Mouse (Mus musculus) heart, postnatal 10 days (tissue): ENCODE measurements around the gene Tceal6. TPM values are rescaled to one million over a fixed set of nuclear protein-coding genes. Genes with fewer than 3 reads are reported as not detected.
"Not testable (repeated sequence)": the region's sequence is repeated elsewhere in the genome, so short reads cannot be mapped to it uniquely, and the experiment has no call there.

Source experiments
- DNase-seq, 2 experiments: peaks; one replicate each; pipeline ENCODE4 v3.0.0; 2021
- intact Hi-C: fragments of 180-260 bp; cut with DNase I; formaldehyde crosslinking; loops from one replicate; pipeline ENCODE4 v1.15.1; 2025
- total RNA-seq, 2 experiments: library from RNA; stranded (reverse); gene quantifications; 2 replicates each; pipeline ENCODE4 v1.2.3; 2021

Tceal6 gene
- under 1 TPM; 0.34 to 0.57 TPM for total RNA-seq

- no peak for DNase-seq
- intact Hi-C loops = no loop called here
Measured at GRCm38 (mm10) chrX:135210436-135211221, at the start of gene Tceal6. Tceal6 (minus strand) TSS chrX:135210687.

- intact Hi-C loops = not testable (repeated sequence)
Measured at GRCm38 (mm10) chrX:135209773-135210435, 583 bp downstream of the Tceal6 start.

GRCm38 (mm10) chrX:135189924-135190323 is 20.6 kb downstream of the Tceal6 start:
- DNase-seq, intact Hi-C loops: not testable (repeated sequence)

More at GRCm38 (mm10) chrX:135209773-135210435, 583 bp downstream of the Tceal6 start:
- DNase-seq = not testable (repeated sequence)

- DNase-seq, intact Hi-C loops: not testable (repeated sequence)
Measured at GRCm38 (mm10) chrX:135188661-135189060, 21.8 kb downstream of the Tceal6 start.

GRCm38 (mm10) chrX:135177532-135177931 is 33.0 kb downstream of the Tceal6 start, which contains the start of gene Gm15023:
Gm15023 (minus strand) TSS chrX:135177632.
- intact Hi-C loops, DNase-seq: not testable (repeated sequence)

Other genes starting within 250 kb of the Tceal6 start
- under 1 TPM in 1 of 2 experiments, not detected in 1; 0.10 TPM for gene Nxf2, start 245.9 kb downstream of the Tceal6 start, total RNA-seq
- 1 to 10 TPM; 3.1 to 5.4 TPM for gene Zmat1, start 201.5 kb downstream of the Tceal6 start, total RNA-seq
- gene Gm15023, start 33.1 kb downstream of the Tceal6 start, total RNA-seq = not detected
- not detected for gene Pramel3, start 91.6 kb upstream of the Tceal6 start, total RNA-seq
- gene Gm5128, start 162.6 kb upstream of the Tceal6 start, total RNA-seq = not detected
- not detected for gene Gm7903, start 223.1 kb upstream of the Tceal6 start, total RNA-seq